Mouse (Mus musculus) hindbrain, embryonic 13.5 days (tissue): Measurements from ENCODE around the gene Esr1. TPM values are rescaled to one million over a fixed set of nuclear protein-coding genes. Genes with fewer than 3 reads are reported as not detected.

Experiments
- ATAC-seq: fragments of 200-750 bp; cut with Nextera tagmentation; 2 replicates; pipeline ENCODE4 v1.8.0; 2017; ENCODE audit warnings: moderate TSS enrichment; ENCODE audit not compliant: low FRiP score
- H3K27ac ChIP-seq: fragments of 300-500 bp; sonication (generic); 2 replicates; pipeline ENCODE4 v1.5.1; 2015; ENCODE audit warnings: inconsistent platforms, mild to moderate bottlenecking, moderate library complexity
- H3K27me3 ChIP-seq: fragments of 300-500 bp; sonication (generic); 2 replicates; pipeline ENCODE4 v1.6.1; 2015; ENCODE audit warnings: mild to moderate bottlenecking, inconsistent platforms
- H3K36me3 ChIP-seq: fragments of 300-500 bp; sonication (generic); 2 replicates; pipeline ENCODE4 v1.6.1; 2015; ENCODE audit warnings: mild to moderate bottlenecking, inconsistent platforms
- H3K4me1 ChIP-seq: fragments of 300-500 bp; sonication (generic); replicated peaks from 2 replicates; pipeline ENCODE4 v1.6.1; 2015; ENCODE audit warnings: inconsistent platforms
- H3K4me2 ChIP-seq: fragments of 300-500 bp; sonication (generic); 2 replicates; pipeline ENCODE4 v1.6.1; 2015; ENCODE audit warnings: inconsistent platforms, mild to moderate bottlenecking, moderate library complexity
- H3K4me3 ChIP-seq: fragments of 300-500 bp; sonication (generic); 2 replicates; pipeline ENCODE4 v1.5.1; 2015; ENCODE audit warnings: mild to moderate bottlenecking, inconsistent platforms
- H3K9ac ChIP-seq: fragments of 300-500 bp; sonication (generic); 2 replicates; pipeline ENCODE4 v1.6.1; 2015; ENCODE audit warnings: mild to moderate bottlenecking, inconsistent platforms
- H3K9me3 ChIP-seq: fragments of 300-500 bp; sonication (generic); 2 replicates; pipeline ENCODE4 v1.6.1; 2016; ENCODE audit warnings: inconsistent platforms
- WGBS: fragments of 180-500 bp; shearing (Covaris S2); methylation state at CpG from one replicate; pipeline ENCODE4 v1.1.7; 2015; 5-methylcytosine and 5-hydroxymethylcytosine counted together
- polyA plus RNA-seq: library from polyadenylated mRNA; unstranded; fragments of >200 nt; fragmentation: Nextera tagmentation; extraction: Ambion mirVana; gene quantifications from 2 replicates; pipeline ENCODE4 v1.2.1, GENCODE M21; 2015

The Esr1 gene
- polyA plus RNA-seq, 1 experiment from 2014 or later: 0.16 TPM

DNA sequence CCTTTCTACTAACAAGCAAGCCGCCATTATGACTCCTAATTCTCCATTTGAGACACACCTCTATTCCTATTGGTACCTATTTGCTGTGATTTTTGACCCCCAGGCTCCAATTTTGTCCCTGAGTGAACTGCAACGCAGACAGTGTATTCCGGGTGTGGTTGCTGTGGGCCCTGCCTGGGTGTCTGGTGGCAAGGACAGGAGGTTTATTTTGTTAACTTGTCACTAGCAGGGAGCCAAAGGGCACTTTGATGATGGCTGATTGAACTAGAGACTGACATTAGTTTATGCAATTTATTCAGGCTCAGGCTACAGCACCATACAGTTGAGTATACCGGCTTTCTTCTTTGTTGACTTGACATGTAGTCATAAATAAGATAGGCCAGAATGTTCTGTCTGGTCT, 13.2 kb downstream of the Esr1 start:
- Histone ChIP-seq H3K36me3 (no peaks in the 10 kb centered on the region), H3K9me3 (no peaks in the 10 kb centered on the region), H3K4me2 (no peak overlapping the region), H3K27me3 (no peaks in the 10 kb centered on the region), H3K27ac (no peak overlapping the region), H3K9ac (no peak overlapping the region), H3K4me1 (no peaks in the 10 kb centered on the region), H3K4me3 (no peak overlapping the region)
- 94% methylated on average over 4 of the region's 4 CpGs for WGBS
- ATAC-seq: no peak

GRCm38 (mm10) chr10:4625300-4625699, 13.9 kb downstream of the Esr1 start:
- no peak overlapping the region for H3K4me2 ChIP-seq
- 78% methylated on average over 6 of the region's 6 CpGs for WGBS

DNA sequence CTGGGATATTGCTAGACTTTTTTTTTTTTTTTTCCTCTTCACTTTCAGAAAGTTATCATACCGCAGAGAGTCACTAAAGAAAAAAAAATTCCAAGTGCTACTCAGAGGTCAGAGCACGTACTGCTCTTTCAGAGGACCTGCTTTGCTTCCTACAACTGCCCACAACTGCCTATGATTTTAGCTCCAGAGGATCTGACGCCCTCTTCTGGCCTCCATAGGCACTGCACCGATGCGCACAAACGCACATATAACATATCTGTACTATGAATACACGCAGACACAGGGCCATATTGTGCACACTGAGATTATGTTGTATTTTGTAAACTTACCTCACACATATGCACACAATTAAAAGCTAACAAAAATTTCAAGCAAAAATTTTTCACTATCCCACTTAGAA, 15.0 kb downstream of the Esr1 start:
- Histone ChIP-seq H3K4me3 (no peak overlapping the region), H3K9me3 (no peaks in the 10 kb centered on the region), H3K36me3 (no peaks in the 10 kb centered on the region), H3K4me2 (no peak overlapping the region), H3K27me3 (no peaks in the 10 kb centered on the region), H3K27ac (no peak overlapping the region), H3K9ac (no peak overlapping the region), H3K4me1 (no peaks in the 10 kb centered on the region)
- 81% methylated on average over 7 of the region's 7 CpGs for WGBS
- no peak for ATAC-seq

More at GRCm38 (mm10) chr10:4625300-4625699, 13.9 kb downstream of the Esr1 start:
- Histone ChIP-seq H3K4me1 (no peaks in the 10 kb centered on the region), H3K9me3 (no peaks in the 10 kb centered on the region), H3K4me3 (no peak overlapping the region), H3K27ac (no peak overlapping the region), H3K9ac (no peak overlapping the region), H3K36me3 (no peaks in the 10 kb centered on the region), H3K27me3 (no peaks in the 10 kb centered on the region)
- no peak for ATAC-seq

DNA sequence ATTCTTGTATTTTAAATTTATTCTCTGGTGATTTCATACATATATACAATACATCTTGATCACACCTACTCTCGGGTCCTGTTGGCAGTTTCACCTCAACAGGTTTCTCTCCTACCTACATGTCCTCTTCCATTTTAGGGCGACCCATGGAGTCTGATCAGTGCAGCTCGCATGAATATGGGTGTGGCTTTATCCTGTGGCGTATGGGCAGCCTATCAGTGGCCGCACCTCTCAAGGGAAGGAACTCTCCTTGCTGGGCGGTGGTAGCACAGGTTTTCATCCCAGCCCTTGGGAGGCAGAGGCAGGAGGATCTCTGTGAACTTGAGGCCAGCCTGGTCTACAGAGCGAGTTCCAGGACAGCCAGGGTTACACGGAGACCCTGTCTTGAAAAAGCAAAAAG, 15.6 kb downstream of the Esr1 start:
- Histone ChIP-seq H3K9me3 (no peaks in the 10 kb centered on the region), H3K27ac (no peak overlapping the region), H3K4me3 (no peak overlapping the region), H3K4me2 (no peak overlapping the region), H3K36me3 (no peaks in the 10 kb centered on the region), H3K9ac (no peak overlapping the region), H3K4me1 (no peaks in the 10 kb centered on the region), H3K27me3 (no peaks in the 10 kb centered on the region)
- ATAC-seq: no peak
- 92% methylated on average over 8 of the region's 8 CpGs for WGBS

DNA sequence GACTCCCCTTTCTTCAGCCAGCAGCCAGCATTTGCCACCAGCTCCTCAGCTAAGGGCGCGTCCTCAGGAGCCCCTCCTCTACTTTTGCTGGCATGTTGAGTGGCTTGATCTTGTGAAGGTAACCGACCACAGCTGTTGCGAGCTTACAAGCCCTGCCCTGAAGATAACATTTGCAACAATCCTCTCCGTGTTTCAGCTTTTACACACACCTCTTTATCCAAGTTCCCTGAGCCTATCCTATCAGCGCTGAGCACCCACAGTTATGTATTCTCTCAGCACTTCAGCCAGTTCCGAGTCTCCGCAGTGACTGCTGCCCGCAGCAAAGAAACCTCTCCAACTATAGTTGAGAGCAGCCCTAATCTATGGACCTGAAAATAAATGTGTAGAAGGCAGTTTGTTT, 16.0 kb downstream of the Esr1 start:
- no peak overlapping the region for H3K9ac ChIP-seq
- no peak overlapping the region for H3K27ac ChIP-seq
- H3K4me3 ChIP-seq: no peak overlapping the region
- no peak for ATAC-seq
- no peaks in the 10 kb centered on the region for H3K27me3 ChIP-seq
- no peak overlapping the region for H3K4me2 ChIP-seq
- H3K36me3 ChIP-seq: no peaks in the 10 kb centered on the region
- no peaks in the 10 kb centered on the region for H3K9me3 ChIP-seq
- WGBS: 89% methylated on average over 9 of the region's 9 CpGs
- no peaks in the 10 kb centered on the region for H3K4me1 ChIP-seq

DNA sequence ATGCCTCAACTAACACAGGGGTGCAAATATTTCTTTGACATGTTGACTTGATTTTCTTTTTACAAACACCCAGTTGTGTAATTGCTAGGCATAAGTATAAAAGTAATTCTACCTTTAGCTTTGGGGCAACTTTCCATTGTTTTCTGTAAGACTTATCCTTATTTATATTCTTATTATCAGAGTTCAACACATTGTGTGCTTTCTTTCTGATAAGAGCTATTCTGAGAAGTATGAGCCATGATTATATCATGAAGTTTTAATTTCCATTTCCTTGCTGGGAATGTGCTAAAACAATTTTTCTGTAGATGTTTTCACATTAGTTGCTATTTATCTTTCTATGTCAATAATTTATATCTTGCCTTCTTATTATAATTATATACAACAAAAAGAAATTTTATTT, 17.9 kb downstream of the Esr1 start:
- no peaks in the 10 kb centered on the region for H3K36me3 ChIP-seq
- H3K9ac ChIP-seq: no peak overlapping the region
- no peak overlapping the region for H3K27ac ChIP-seq
- ATAC-seq: no peak
- no peaks in the 10 kb centered on the region for H3K9me3 ChIP-seq
- H3K4me3 ChIP-seq: no peak overlapping the region
- no peak overlapping the region for H3K4me2 ChIP-seq
- H3K27me3 ChIP-seq: no peaks in the 10 kb centered on the region
- H3K4me1 ChIP-seq: no peaks in the 10 kb centered on the region

DNA sequence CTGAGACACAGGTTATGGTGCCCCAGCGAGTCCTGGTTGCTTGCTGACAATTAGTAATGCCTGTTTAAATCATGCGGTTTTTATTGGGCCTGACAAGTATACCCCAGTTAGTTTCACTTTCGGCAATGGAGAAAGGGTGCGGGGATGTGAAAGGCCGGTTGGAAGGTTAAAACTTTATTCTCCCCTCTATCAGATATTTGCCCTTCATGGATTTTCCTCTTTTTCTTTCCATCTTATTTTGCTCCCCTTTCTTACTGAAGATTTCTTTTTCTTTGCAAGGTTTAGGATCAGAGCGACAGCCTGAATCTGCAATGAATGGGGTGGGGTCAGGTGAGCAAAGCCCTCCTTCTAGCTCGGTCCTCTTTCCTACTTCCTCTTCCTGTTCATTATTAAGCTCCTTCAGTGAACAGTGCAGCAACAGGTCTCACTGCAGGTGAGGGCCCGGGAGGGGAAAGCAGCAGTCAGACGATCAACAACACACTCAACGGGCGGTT, 20.9 kb downstream of the Esr1 start:
- Histone ChIP-seq H3K9me3 (no peaks in the 10 kb centered on the region), H3K27ac (no peak overlapping the region), H3K4me2 (no peak overlapping the region), H3K9ac (no peak overlapping the region), H3K27me3 (no peaks in the 10 kb centered on the region), H3K36me3 (no peaks in the 10 kb centered on the region), H3K4me1 (no peaks in the 10 kb centered on the region), H3K4me3 (no peak overlapping the region)
- no peak for ATAC-seq
- 82% methylated on average over 11 of the region's 11 CpGs for WGBS

GRCm38 (mm10) chr10:4633287-4634030, 22.1 kb downstream of the Esr1 start:
- Histone ChIP-seq H3K4me3 (no peak overlapping the region), H3K4me2 (no peak overlapping the region), H3K9me3 (no peaks in the 10 kb centered on the region), H3K27ac (no peak overlapping the region), H3K36me3 (no peaks in the 10 kb centered on the region), H3K9ac (no peak overlapping the region), H3K4me1 (no peaks in the 10 kb centered on the region), H3K27me3 (no peaks in the 10 kb centered on the region)
- no peak for ATAC-seq
- 80% methylated on average over 14 of the region's 14 CpGs for WGBS

GRCm38 (mm10) chr10:4635740-4636139, 24.3 kb downstream of the Esr1 start:
- no peak for ATAC-seq
- H3K9ac ChIP-seq: no peak overlapping the region
- no peak overlapping the region for H3K4me3 ChIP-seq
- no peak overlapping the region for H3K27ac ChIP-seq
- H3K4me1 ChIP-seq: no peaks in the 10 kb centered on the region
- H3K36me3 ChIP-seq: no peaks in the 10 kb centered on the region
- no peak overlapping the region for H3K4me2 ChIP-seq
- no peaks in the 10 kb centered on the region for H3K27me3 ChIP-seq
- no peaks in the 10 kb centered on the region for H3K9me3 ChIP-seq
- 82% methylated on average over 6 of the region's 6 CpGs for WGBS

DNA sequence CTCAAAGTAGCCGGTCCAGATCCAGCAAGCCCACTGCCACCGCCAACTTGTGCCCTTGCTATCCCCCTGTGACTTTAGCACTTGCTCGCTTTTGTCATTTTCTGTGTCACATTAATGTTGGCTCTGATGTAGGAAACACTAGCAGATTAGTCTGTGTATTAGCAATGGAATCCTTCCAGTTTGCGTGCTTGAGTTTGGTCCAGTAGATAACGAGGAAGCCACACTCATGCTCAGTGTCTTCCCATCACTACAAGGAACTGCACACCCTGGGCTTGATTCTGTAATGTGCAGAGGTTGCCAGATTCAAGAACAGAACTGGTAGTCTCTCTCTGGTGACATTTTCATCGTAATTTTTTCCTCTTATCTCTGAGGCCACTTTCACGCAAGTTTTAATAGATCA, 34.7 kb downstream of the Esr1 start:
- Histone ChIP-seq H3K27me3 (no peaks in the 10 kb centered on the region), H3K4me1 (no peaks in the 10 kb centered on the region), H3K4me2 (no peak overlapping the region), H3K9me3 (no peaks in the 10 kb centered on the region), H3K27ac (no peak overlapping the region), H3K36me3 (no peaks in the 10 kb centered on the region), H3K9ac (no peak overlapping the region), H3K4me3 (no peak overlapping the region)
- WGBS: 89% methylated on average over 7 of the region's 7 CpGs
- no peak for ATAC-seq

GRCm38 (mm10) chr10:4646851-4647250, 35.5 kb downstream of the Esr1 start:
- Histone ChIP-seq H3K4me1 (no peaks in the 10 kb centered on the region), H3K9ac (no peak overlapping the region), H3K27ac (no peak overlapping the region), H3K27me3 (no peaks in the 10 kb centered on the region), H3K36me3 (no peaks in the 10 kb centered on the region), H3K4me3 (no peak overlapping the region), H3K4me2 (no peak overlapping the region), H3K9me3 (no peaks in the 10 kb centered on the region)
- ATAC-seq: no peak
- WGBS: 89% methylated on average over 9 of the region's 9 CpGs

DNA sequence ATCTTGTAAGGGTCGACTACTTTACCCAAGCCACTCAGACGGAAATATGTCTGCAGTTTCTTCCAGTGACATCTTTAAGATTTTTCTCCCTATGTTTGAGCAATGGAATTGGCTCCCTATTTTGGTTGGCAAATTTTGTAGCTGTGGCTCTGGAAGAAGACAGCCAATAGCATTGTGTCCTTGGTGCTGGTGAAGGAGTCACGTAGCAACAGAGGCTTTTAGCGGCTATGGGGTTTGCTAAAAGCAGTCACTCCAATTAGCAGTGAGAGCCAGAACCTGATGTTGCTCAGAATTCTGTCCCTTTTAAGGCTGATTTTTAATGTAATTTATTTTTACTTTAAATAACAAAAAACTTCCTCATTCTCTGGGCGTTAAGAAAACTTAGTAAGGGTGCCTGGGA, 54.0 kb downstream of the Esr1 start:
- ATAC-seq: no peak
- WGBS: 87% methylated on average over 5 of the region's 5 CpGs
- Histone ChIP-seq H3K4me2 (no peak overlapping the region), H3K27me3 (no peaks in the 10 kb centered on the region), H3K9me3 (no peaks in the 10 kb centered on the region), H3K9ac (no peak overlapping the region), H3K4me3 (no peak overlapping the region), H3K4me1 (no peaks in the 10 kb centered on the region), H3K27ac (no peak overlapping the region), H3K36me3 (no peaks in the 10 kb centered on the region)

DNA sequence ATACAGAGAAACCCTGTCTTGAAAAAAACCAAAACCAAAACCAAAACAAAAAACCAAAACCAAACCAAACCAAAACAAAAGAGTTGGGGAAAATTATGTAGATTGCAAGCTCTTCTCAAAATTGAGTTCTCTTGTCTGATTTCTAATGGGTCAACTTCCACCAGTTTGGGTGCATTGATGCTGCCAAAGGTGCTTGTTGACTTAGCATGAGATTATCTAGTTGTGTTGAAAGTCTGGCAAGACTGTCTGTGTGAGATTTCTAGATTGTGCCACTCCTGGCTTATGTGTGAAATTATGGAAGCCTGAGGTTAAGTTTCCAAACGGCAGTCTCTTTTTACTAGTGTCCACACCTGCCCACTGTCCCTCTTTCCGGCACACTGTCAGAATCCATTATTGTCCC, 55.6 kb downstream of the Esr1 start:
- H3K36me3 ChIP-seq: no peaks in the 10 kb centered on the region
- no peaks in the 10 kb centered on the region for H3K27me3 ChIP-seq
- no peak overlapping the region for H3K4me2 ChIP-seq
- H3K9me3 ChIP-seq: no peaks in the 10 kb centered on the region
- H3K9ac ChIP-seq: no peak overlapping the region
- WGBS: 89% methylated on average over 2 of the region's 2 CpGs
- no peak overlapping the region for H3K4me3 ChIP-seq
- H3K4me1 ChIP-seq: no peaks in the 10 kb centered on the region
- no peak for ATAC-seq
- no peak overlapping the region for H3K27ac ChIP-seq
